Mouse (Mus musculus): ENCODE results near the gene Fbxw28. TPM values are rescaled to one million over a fixed set of nuclear protein-coding genes. Genes with fewer than 3 reads are reported as not detected.

Fbxw28 gene
- 2.0 and 3.2 TPM in 2 replicates for polyA plus RNA-seq (2012; rRNA removed)

GRCm38 (mm10) chr9:109339559-109339958, at the start of gene Fbxw28:
Fbxw28 (minus strand) TSS chr9:109339659.

GRCm38 (mm10) chr9:109287576-109287975, 51.9 kb downstream of the Fbxw28 start, which contains the start of gene Fbxw14:
Fbxw14 (minus strand) TSS chr9:109287676.

Other genes starting within 250 kb of the Fbxw28 start
- gene Plxnb1, start 244.3 kb downstream of the Fbxw28 start, polyA plus RNA-seq (2012; rRNA removed) = 72.4 and 89.8 TPM in 2 replicates
- 2.7 and 3.6 TPM in 2 replicates for gene Fbxw21, start 177.6 kb downstream of the Fbxw28 start, polyA plus RNA-seq (2012; rRNA removed)
- 0.75 and 0.92 TPM in 2 replicates for gene Fbxw13, start 143.7 kb downstream of the Fbxw28 start, polyA plus RNA-seq (2012; rRNA removed)
- gene Fbxw20, start 104.9 kb downstream of the Fbxw28 start, polyA plus RNA-seq (2012; rRNA removed) = 0.55 and 1.0 TPM in 2 replicates
- 2.8 and 3.0 TPM in 2 replicates for gene Fbxw14, start 52.0 kb downstream of the Fbxw28 start, polyA plus RNA-seq (2012; rRNA removed)
- gene Fbxw22, start 64.6 kb upstream of the Fbxw28 start, polyA plus RNA-seq (2012; rRNA removed) = 1.0 and 1.1 TPM in 2 replicates
- 2.0 TPM in 2 replicates for gene Fbxw16, start 109.5 kb upstream of the Fbxw28 start, polyA plus RNA-seq (2012; rRNA removed)
- gene Fbxw19, start 156.2 kb upstream of the Fbxw28 start, polyA plus RNA-seq (2012; rRNA removed) = 1.3 and 2.0 TPM in 2 replicates
- gene Fbxw15, start 228.6 kb upstream of the Fbxw28 start, polyA plus RNA-seq (2012; rRNA removed) = 4.1 and 7.2 TPM in 2 replicates